Mouse (Mus musculus) limb, embryonic 12.5 days (tissue): ENCODE results near the gene Stom. TPM values are rescaled to one million over a fixed set of nuclear protein-coding genes. Genes with fewer than 3 reads are reported as not detected.
A peak's percentile ranks its signal among the peaks of the same experiment; 100 is the strongest.

Experiments
- ATAC-seq: fragments of 200-750 bp; cut with Nextera tagmentation; 2 replicates; pipeline ENCODE4 v1.8.0; 2017; ENCODE audit warnings: low read depth, moderate TSS enrichment; ENCODE audit not compliant: insufficient number of reproducible peaks, insufficient read depth, low FRiP score, low TSS enrichment
- H3K27ac ChIP-seq: fragments of 300-500 bp; sonication (generic); 2 replicates; pipeline ENCODE4 v1.5.1; 2016; ENCODE audit warnings: mild to moderate bottlenecking, moderate library complexity
- H3K27me3 ChIP-seq: fragments of 300-500 bp; sonication (generic); 2 replicates; pipeline ENCODE4 v1.6.1; 2016; ENCODE audit warnings: mild to moderate bottlenecking, moderate library complexity
- H3K36me3 ChIP-seq: fragments of 300-500 bp; sonication (generic); 2 replicates; pipeline ENCODE4 v1.6.1; 2016; ENCODE audit warnings: mild to moderate bottlenecking, moderate library complexity
- H3K4me1 ChIP-seq: fragments of 300-500 bp; sonication (generic); replicated peaks from 2 replicates; pipeline ENCODE4 v1.6.1; 2016
- H3K4me2 ChIP-seq: fragments of 300-500 bp; sonication (generic); 2 replicates; pipeline ENCODE4 v1.6.1; 2016; ENCODE audit warnings: mild to moderate bottlenecking, moderate library complexity
- H3K4me3 ChIP-seq: fragments of 300-500 bp; sonication (generic); replicated peaks from 2 replicates; pipeline ENCODE4 v1.5.1; 2016; ENCODE audit warnings: mild to moderate bottlenecking
- H3K9ac ChIP-seq: fragments of 300-500 bp; sonication (generic); replicated peaks from 2 replicates; pipeline ENCODE4 v1.6.1; 2016; ENCODE audit warnings: mild to moderate bottlenecking, moderate library complexity
- H3K9me3 ChIP-seq: fragments of 300-500 bp; sonication (generic); 2 replicates; pipeline ENCODE4 v1.6.1; 2016; ENCODE audit warnings: mild to moderate bottlenecking, moderate library complexity
- WGBS: fragments of 180-500 bp; shearing (Covaris S2); methylation state at CpG from one replicate; pipeline ENCODE4 v1.1.7; 2016; 5-methylcytosine and 5-hydroxymethylcytosine counted together
- polyA plus RNA-seq: library from polyadenylated mRNA; unstranded; fragments of >200 nt; fragmentation: Nextera tagmentation; extraction: Ambion mirVana; gene quantifications from 2 replicates; pipeline ENCODE4 v1.2.1, GENCODE M21; 2016

Gene Stom
- polyA plus RNA-seq, result 12.2 and 12.7 TPM in 2 replicates

DNA sequence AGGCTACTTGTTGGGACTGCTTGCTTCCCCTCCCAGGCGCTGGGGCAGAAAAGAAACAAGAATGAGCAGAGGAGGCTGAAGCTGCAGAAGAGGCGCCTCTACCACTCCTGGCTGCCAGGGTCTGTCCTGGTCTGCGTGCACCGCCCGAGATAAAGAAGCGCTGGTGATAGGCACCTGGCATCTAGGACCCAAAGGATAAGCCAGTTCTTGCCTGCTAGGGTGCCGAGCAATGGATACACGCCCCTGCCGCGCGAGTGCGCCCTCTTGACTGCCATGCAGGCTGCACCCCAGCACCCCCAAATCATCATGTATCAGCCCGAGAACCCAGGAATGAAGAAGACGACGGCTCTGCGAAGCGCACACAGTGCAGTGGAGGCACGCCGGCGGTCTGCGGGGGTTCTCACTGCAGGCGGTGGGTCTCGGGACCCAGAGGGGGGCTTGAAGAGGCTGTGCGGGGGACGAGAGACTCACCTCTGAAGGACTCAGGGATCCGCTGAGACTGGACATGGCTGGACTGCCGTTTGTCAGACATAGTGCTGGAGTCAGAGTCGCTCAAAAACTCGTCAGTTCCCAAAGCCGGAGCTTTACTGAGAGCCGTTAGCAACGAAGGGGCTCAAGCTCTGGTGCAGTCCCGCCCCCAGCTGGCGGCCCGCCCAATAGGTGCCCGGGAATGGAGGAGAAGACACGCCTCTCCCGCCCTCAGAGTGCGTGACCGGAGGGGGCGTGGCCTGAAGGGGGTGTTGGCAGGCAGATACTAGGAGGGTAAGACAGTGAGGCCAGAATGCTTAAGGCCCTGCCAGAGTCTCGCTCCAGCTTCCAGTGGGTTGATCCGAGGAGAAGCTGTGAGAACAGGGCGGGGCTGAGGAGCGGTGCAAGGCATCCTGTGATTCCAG is at the start of gene Stom:
Stom (minus strand) TSS at position 589 of the 893 bp plus-strand sequence.
- ATAC-seq, result peak; percentile 98
- Histone ChIP-seq H3K9ac (peak within 1 kb of the TSS; percentile 74), H3K27me3 (peaks cover 11% of the 10 kb centered on the region), H3K36me3 (no peaks in the 10 kb centered on the region), H3K4me1 (peaks cover 17% of the 10 kb centered on the region), H3K27ac (peak within 1 kb of the TSS; percentile 69), H3K4me3 (peak within 1 kb of the TSS; percentile 65), H3K4me2 (peak within 1 kb of the TSS; percentile 99), H3K9me3 (no peaks in the 10 kb centered on the region)
- WGBS, result 0% methylated on average over 45 of the region's 45 CpGs

DNA sequence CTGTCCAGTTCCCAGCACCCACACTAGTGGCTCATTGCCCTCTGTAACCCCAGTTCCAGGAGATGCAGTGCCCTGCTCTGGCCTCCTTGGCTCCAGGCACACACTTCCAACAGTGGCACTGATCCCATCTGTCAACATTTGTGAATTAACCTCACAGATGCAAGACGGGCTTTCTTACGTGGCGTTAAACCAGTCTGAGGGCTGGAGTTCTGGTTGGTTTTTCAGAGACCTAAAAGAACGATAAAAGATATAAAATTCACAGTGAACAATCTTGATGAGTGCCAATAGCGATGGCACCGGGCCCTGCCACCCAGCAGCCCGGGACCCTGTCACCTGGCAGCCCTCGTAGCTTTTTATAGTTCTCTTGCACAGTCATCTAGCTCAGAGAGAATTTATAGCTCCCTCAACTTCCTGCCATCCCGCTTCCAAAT is 48.7 kb upstream of the Stom start:
- peaks cover 6% of the 10 kb centered on the region; the same call in 1 of the 2 replicates for H3K4me1 ChIP-seq
- H3K9ac ChIP-seq, result no peak overlapping the region
- ATAC-seq, result no peak
- WGBS, result 50% methylated on average over 9 of the region's 9 CpGs
- H3K27ac ChIP-seq, result no peak overlapping the region
- H3K9me3 ChIP-seq, result no peaks in the 10 kb centered on the region
- no peak overlapping the region for H3K4me3 ChIP-seq
- no peaks in the 10 kb centered on the region for H3K27me3 ChIP-seq
- H3K4me2 ChIP-seq, result no peak overlapping the region
- H3K36me3 ChIP-seq, result no peaks in the 10 kb centered on the region

DNA sequence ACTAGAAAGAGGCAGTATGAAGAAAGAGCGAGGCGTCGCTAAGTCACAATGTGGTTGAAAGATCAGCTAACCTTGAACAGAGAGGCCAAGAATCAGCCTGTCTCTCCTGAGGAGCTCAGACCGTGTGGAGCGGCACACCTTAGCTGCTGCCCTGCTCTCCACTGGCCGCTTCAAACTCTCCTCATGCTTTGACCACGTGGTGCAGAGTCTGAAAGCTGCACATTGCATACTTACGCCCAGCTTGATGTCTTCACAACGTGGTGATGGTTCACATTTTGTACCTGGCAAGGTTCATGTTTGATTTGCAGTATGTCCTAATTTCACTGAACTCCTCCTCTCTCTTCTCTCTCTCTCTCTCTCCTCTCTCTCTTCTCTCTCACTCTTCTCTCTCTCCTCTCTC is 42.5 kb upstream of the Stom start:
- H3K4me3 ChIP-seq, result no peak overlapping the region
- H3K4me2 ChIP-seq, result no peak overlapping the region
- ATAC-seq, result no peak
- H3K4me1 ChIP-seq, result no peaks in the 10 kb centered on the region
- WGBS, result 71% methylated on average over 9 of the region's 9 CpGs
- no peaks in the 10 kb centered on the region for H3K36me3 ChIP-seq
- H3K9ac ChIP-seq, result no peak overlapping the region
- no peaks in the 10 kb centered on the region for H3K9me3 ChIP-seq
- no peaks in the 10 kb centered on the region for H3K27me3 ChIP-seq
- H3K27ac ChIP-seq, result no peak overlapping the region

DNA sequence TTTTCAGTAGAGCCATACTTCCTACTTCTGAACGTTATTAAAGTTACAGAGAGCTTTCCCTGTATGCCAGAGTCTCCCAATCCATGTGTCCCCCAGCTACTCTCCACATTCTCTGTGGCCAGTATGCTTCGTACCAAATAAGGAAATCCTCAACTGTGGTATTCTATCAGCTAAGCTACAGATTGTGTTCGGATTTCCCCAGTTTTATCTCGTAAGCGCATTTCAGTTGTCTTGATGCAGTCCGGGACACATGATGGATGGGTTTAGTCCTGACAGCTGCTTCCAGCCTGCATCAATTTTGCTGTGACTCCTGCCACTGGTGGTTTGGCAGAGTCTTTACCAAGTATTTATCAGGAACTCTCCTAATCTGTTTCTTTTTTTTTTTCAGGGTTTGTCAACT is 40.8 kb upstream of the Stom start:
- no peaks in the 10 kb centered on the region for H3K27me3 ChIP-seq
- no peaks in the 10 kb centered on the region for H3K4me1 ChIP-seq
- no peak overlapping the region for H3K4me3 ChIP-seq
- no peak overlapping the region for H3K4me2 ChIP-seq
- no peaks in the 10 kb centered on the region for H3K36me3 ChIP-seq
- no peak overlapping the region for H3K9ac ChIP-seq
- no peak overlapping the region for H3K27ac ChIP-seq
- WGBS, result 57% methylated on average over 6 of the region's 6 CpGs
- H3K9me3 ChIP-seq, result no peaks in the 10 kb centered on the region
- no peak for ATAC-seq

DNA sequence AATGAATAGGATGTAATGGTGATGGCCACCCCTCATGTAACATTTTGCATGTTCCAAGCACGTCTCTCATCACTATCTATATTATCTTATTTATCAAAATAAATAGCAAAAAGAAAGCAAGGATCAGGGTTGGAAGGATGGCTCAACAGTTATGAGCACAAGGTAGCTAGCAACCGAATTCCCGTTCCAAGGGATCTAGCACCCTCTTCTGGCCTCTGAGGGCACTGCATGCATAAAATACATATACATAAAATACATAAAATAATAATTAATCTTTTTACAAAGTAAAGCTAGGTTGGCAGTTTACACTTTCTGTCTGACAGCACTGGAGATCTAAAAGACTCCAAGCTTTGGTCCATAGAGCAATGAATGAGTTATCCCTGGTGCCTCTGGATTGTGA is 36.2 kb upstream of the Stom start:
- ATAC-seq, result no peak
- Histone ChIP-seq H3K9me3 (no peaks in the 10 kb centered on the region), H3K9ac (no peak overlapping the region), H3K27me3 (no peaks in the 10 kb centered on the region), H3K27ac (no peak overlapping the region), H3K4me1 (no peaks in the 10 kb centered on the region), H3K4me2 (no peak overlapping the region), H3K4me3 (no peak overlapping the region), H3K36me3 (no peaks in the 10 kb centered on the region)
- WGBS, result 15% methylated on average over 3 of the region's 3 CpGs

DNA sequence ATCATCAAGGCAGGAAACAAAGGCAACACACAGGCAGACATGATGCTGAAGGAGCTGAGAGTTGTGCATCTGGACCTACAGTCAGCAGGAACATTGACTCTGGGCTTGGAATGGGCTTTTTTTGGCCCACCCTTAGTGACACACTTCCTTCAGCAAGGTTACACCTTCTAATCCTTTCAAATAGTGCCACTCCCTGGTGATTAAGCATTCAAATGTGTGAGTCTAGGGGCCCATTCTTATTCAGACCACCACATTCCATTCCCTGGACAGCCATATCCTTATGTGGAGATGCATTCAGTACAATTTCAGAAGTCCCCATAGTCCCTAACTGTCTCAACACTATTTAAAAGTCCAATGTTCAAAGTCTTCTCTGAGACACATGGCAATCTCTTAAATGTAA is 33.9 kb upstream of the Stom start:
- Histone ChIP-seq H3K9me3 (no peaks in the 10 kb centered on the region), H3K27me3 (no peaks in the 10 kb centered on the region), H3K4me2 (no peak overlapping the region), H3K27ac (no peak overlapping the region), H3K9ac (no peak overlapping the region), H3K36me3 (no peaks in the 10 kb centered on the region), H3K4me1 (no peaks in the 10 kb centered on the region), H3K4me3 (no peak overlapping the region)
- ATAC-seq, result no peak

DNA sequence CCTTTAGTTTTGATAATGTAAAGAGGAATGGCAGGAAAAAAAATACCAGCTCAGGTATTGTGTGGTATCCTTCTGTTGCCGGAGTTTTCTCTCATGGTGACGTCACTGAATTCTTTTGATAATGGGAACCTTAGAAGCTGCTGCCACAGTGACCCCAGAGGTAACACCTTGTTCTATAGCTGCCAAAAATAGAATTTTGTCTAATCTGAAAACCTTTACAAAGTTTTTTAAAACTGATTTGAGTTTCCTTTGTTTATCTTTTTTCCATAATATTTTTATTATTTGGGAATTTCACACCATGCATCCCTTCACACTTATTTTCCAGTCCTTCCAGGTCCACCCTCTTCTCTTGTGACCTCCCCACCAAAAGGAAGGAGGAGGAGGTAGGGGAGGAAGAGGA is 30.9 kb upstream of the Stom start, which contains the start of gene 4930568D16Rik:
4930568D16Rik (minus strand) TSS at position 101 of the 400 bp plus-strand sequence.
- Histone ChIP-seq H3K4me1 (no peaks in the 10 kb centered on the region), H3K27ac (no peak within 1 kb of the TSS), H3K4me2 (no peak within 1 kb of the TSS), H3K4me3 (no peak within 1 kb of the TSS), H3K9me3 (0 out of 2 replicates have a peak, but pooled peaks cover 2% of the 10 kb centered on the region), H3K9ac (no peak within 1 kb of the TSS), H3K36me3 (no peaks in the 10 kb centered on the region), H3K27me3 (no peaks in the 10 kb centered on the region)
- ATAC-seq, result no peak
- WGBS, result 85% methylated on average over 2 of the region's 2 CpGs

DNA sequence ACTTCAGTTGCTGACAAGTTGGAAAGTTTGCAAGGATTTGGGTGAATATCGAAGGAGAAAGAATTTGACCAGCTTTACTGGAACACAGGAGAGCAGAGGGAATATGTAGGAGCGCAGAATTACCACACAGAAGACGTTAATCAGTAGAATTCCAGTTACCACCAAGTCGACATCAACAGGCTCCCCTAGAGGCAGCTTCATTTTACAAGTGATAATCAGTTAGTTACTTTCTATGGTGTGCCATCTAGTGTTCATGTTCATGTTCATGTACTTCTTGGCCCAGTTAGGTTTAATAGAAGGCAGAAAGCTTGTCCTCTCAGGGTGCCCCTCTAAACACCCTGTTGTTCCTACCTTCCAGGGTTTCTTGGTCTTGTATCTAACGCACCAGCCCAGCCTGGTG is 12.4 kb upstream of the Stom start:
- WGBS, result 53% methylated on average over 5 of the region's 5 CpGs
- Histone ChIP-seq H3K9ac (no peak overlapping the region), H3K4me2 (no peak overlapping the region), H3K27ac (no peak overlapping the region), H3K4me3 (no peak overlapping the region), H3K4me1 (no peaks in the 10 kb centered on the region), H3K27me3 (no peaks in the 10 kb centered on the region; the same call in 1 of the 2 replicates), H3K36me3 (no peaks in the 10 kb centered on the region), H3K9me3 (no peaks in the 10 kb centered on the region)
- ATAC-seq, result no peak

DNA sequence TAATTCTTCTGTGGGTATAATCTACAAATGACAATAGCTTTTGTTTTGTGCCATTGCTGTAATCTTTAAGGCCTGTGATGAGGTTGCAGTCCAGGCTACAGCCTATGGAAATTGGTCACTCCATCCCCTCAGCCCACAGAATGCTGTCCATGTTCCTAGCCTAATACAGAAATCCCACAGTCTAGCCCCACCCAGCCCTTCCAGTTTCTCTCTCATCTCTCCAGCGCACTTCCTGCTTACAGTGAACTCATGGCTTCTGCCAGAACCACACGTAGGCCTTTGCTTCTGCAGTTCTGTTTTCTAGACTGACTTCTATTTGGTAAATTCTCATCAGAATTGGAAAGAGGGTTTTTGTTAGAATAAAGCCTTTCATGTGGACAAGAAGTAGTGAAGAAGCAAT is 9.2 kb upstream of the Stom start:
- no peak overlapping the region for H3K27ac ChIP-seq
- H3K4me2 ChIP-seq, result no peak overlapping the region
- H3K27me3 ChIP-seq, result no peaks in the 10 kb centered on the region; the same call in 1 of the 2 replicates
- no peaks in the 10 kb centered on the region for H3K36me3 ChIP-seq
- ATAC-seq, result no peak
- H3K4me3 ChIP-seq, result no peak overlapping the region
- no peaks in the 10 kb centered on the region for H3K9me3 ChIP-seq
- no peak overlapping the region for H3K9ac ChIP-seq
- 80% methylated on average over 2 of the region's 2 CpGs for WGBS
- H3K4me1 ChIP-seq, result no peaks in the 10 kb centered on the region

DNA sequence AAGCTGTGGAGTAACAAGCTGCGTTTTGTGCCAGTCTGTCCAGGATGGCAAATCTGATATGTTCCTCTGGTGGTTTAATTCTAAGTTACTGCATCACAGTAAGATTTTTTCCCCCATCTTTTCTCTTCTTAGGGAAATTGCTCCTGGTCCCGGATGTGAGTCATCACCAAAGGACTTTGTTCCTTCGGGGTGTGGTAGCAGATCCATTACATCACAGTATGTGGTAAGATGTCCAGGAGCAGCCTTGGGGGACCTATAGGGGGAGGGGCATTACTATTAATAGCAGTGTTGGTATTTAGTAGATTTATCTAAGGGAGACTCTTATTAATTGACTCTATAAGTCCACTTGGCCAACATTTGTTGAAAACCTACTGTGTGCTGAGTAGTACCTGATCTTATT is 5.8 kb upstream of the Stom start:
- Histone ChIP-seq H3K36me3 (no peaks in the 10 kb centered on the region), H3K27me3 (no peaks in the 10 kb centered on the region), H3K4me1 (peaks cover under 1% of the 10 kb centered on the region), H3K9ac (no peak overlapping the region), H3K4me2 (no peak overlapping the region), H3K4me3 (no peak overlapping the region), H3K27ac (no peak overlapping the region), H3K9me3 (no peaks in the 10 kb centered on the region)
- no peak for ATAC-seq
- 86% methylated on average over 3 of the region's 3 CpGs for WGBS

DNA sequence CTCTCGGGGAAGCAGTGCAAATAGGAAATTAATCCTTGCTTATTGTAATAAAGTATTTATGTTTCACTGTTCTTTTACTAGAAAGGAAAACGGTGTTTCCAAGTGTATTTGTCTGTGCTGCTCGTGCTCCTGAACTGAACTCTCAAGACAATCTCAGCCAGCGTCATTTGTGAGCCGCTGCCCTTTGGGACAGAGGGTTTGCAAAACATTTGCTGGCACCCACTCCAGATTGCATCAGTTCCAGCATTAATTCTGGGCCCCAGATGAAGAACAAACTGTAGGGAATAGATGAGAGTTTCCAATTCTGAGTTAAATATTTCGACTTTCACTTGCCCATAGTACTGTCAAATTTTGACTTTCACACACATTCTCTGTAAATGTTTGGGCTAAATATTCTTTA is 1.9 kb upstream of the Stom start:
- Histone ChIP-seq H3K36me3 (no peaks in the 10 kb centered on the region), H3K4me2 (no peak overlapping the region), H3K9ac (no peak overlapping the region), H3K27me3 (peaks cover 11% of the 10 kb centered on the region), H3K4me3 (no peak overlapping the region), H3K4me1 (peaks cover 17% of the 10 kb centered on the region), H3K27ac (no peak overlapping the region), H3K9me3 (no peaks in the 10 kb centered on the region)
- ATAC-seq, result no peak
- WGBS, result 75% methylated on average over 6 of the region's 6 CpGs

DNA sequence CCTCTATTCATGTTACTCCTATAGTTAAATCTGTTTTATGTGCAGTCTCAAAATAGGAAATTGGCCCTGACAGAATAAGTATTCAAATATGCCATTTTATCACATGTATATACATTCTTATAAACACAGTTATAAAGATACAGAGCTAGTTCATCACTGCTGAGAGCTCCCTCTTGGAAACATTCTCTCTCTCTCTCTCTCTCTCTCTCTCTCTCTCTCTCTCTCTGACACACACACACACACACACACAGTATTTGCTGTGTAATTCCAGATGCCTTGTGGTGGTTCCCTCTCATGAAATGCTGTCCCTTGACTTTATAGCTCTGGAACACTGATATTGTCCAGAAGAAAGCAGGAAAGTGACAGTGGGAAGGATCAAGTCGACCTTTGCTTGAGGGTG is 1.3 kb upstream of the Stom start:
- 48% methylated on average over 1 of the region's 1 CpGs for WGBS
- no peak for ATAC-seq
- H3K9ac ChIP-seq, result no peak overlapping the region
- H3K36me3 ChIP-seq, result no peaks in the 10 kb centered on the region
- H3K9me3 ChIP-seq, result no peaks in the 10 kb centered on the region
- no peak overlapping the region for H3K4me2 ChIP-seq
- H3K4me3 ChIP-seq, result no peak overlapping the region
- peaks cover 11% of the 10 kb centered on the region for H3K27me3 ChIP-seq
- no peak overlapping the region for H3K27ac ChIP-seq
- peaks cover 17% of the 10 kb centered on the region for H3K4me1 ChIP-seq
